8 mouse cellular contexts compared by ENCODE assay signal in the genomic region with DNA sequence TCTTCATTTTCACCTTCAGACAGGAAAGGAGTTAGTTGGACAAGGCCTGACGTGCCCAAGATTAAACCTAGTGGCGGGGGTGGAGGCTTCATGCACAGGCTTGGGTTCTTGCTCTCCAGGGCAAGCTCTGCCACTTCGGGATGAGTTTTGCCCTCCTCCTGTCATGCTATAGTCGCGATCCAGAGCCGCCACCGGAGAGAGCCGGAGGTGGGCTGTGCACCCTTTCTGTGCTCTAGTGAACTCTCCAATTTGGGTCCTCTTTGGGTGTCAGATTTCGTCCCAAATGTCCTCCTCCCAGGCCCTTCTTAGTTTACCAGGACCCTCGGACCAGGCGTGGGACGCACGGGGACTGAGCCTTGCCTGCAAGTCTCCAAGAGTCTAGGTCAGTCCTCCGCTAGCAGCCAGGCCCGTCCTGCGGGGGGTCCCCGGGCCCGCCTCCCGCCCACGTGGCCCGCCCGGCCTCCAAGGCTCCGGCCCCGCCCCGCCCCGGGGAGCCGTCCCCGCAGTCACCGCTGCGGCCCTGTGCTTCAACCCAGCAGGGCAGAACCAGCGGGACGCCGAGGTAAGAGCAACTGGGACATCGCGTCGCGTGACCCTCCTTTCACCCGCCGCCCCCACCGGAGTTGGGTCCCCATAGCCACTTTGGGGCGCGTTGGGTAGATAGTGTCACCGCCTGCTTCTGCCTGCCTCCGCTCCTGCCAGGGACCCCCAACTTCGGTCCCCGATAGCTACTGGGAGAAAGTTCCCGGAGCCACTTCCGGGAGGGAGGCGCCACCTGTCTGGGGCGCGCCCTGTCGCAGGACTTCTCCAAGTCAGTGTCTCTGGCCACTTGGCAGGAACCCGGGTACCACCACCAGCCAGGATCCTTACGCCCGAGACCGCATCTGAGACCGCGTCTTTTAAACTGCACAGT. TPM values are rescaled to one million over a fixed set of nuclear protein-coding genes. Genes with fewer than 3 reads are reported as not detected.
DNase-seq lines count a peak whose midpoint lies in the region; ATAC-seq lines count a peak whose summit lies in the region.

A gene (plus strand): TSS at position 538 of the 913 bp plus-strand sequence.

- peak within 1 kb of the TSS; percentile 96 for H3K4me2 ChIP-seq in forebrain, embryonic 14.5 days (ENCODE audit: low read length)

- H3K4me3 ChIP-seq in forebrain, embryonic 14.5 days (ENCODE audit: low read depth, low read length), result peak within 1 kb of the TSS; percentile 48

- H3K9ac ChIP-seq in forebrain, embryonic 14.5 days (ENCODE audit: low read length), result peak within 1 kb of the TSS; percentile 54

- under 1% methylated on average over 56 of the region's 58 CpGs for WGBS in forebrain, embryonic 14.5 days

- peak; percentile 28 for DNase-seq in CD4-positive, CD25-positive, alpha-beta regulatory T cell, adult 2 months (ENCODE audit: low read depth, low spot score)
- peak; percentile 70 for DNase-seq in adrenal gland, adult 8-10 months
- DNase-seq in forebrain, embryonic 14.5 days (ENCODE audit: low spot score), result peak; percentile 35
- DNase-seq in layer of hippocampus, postnatal 25 days (ENCODE audit: extremely low spot score in 1 of 2, low spot score in 1 of 2), result no peak
- peak; percentile 75 for DNase-seq in lung, postnatal 36 days
- peak; percentile 65 for DNase-seq in retina, embryonic 14.5 days (ENCODE audit: low spot score)
- no peak for DNase-seq in right cerebral cortex, adult 2 months (ENCODE audit: low spot score in 2 of 2)

- H3K27me3 ChIP-seq in forebrain, embryonic 14.5 days (replicated peaks; ENCODE audit: control insufficient read depth, insufficient read depth, low read length), result peaks cover 15% of the 10 kb centered on the region; the same call in 1 of the 2 replicates

- H3K9me3 ChIP-seq in forebrain, embryonic 14.5 days (replicated peaks; ENCODE audit: control insufficient read depth, low read length), result no peaks in the 10 kb centered on the region

- ATAC-seq in forebrain, embryonic 14.5 days, result peak; percentile 61
- ATAC-seq in hematopoietic stem cell, adult 5-6 weeks (replicated peaks in 1 of 2; ENCODE audit: insufficient read depth in 1 of 2, low FRiP score in 2 of 2, low TSS enrichment in 1 of 2, low read depth in 1 of 2, poor library complexity in 2 of 2, severe bottlenecking in 2 of 2), result peak; percentile 49 to 54

- H3K4me1 ChIP-seq in forebrain, embryonic 14.5 days (ENCODE audit: control insufficient read depth, insufficient read depth, low read length), result peaks cover 9% of the 10 kb centered on the region; the same call in 1 of the 2 replicates

- no peak within 1 kb of the TSS for H3K27ac ChIP-seq in forebrain, embryonic 14.5 days (ENCODE audit: low read depth, low read length)

- no peaks in the 10 kb centered on the region for H3K36me3 ChIP-seq in forebrain, embryonic 14.5 days (ENCODE audit: control insufficient read depth, insufficient read depth, low read length)

RNA-seq across cellular contexts. Expression of the gene that starts here (rescaled TPM):
- total RNA-seq in adrenal gland, adult 8-10 months (2022), result 10 to 100 TPM; 44.5 to 54.9 (median 53.3) TPM
- 3.0 and 4.1 TPM in 2 replicates for polyA plus RNA-seq in forebrain, embryonic 14.5 days (2014; fragmentation: Nextera tagmentation; extraction: Ambion mirVana)
- total RNA-seq in hematopoietic stem cell, adult 5-6 weeks (2017), result 43.4 and 71.1 TPM in 2 replicates
- total RNA-seq in layer of hippocampus, postnatal 25 days (2021), result 10 to 100 TPM; 61.4 to 77.2 TPM

Comparison
In these comparisons a context has a peak if more than half of its experiments do, and no peak if none do; other contexts are left out.
1. DNase-seq: peak in CD4-positive, CD25-positive, alpha-beta regulatory T cell, adult 2 months (single experiment), adrenal gland, adult 8-10 months (single experiment), forebrain, embryonic 14.5 days (single experiment), lung, postnatal 36 days (single experiment) and retina, embryonic 14.5 days (single experiment); none in layer of hippocampus, postnatal 25 days (0 of 2) and right cerebral cortex, adult 2 months (0 of 2).